Mouse (Mus musculus): ENCODE data around the gene Kcnk6. TPM values are rescaled to one million over a fixed set of nuclear protein-coding genes. Genes with fewer than 3 reads are reported as not detected.
A peak's percentile ranks its signal among the peaks of the same experiment; 100 is the strongest.
"Not testable (repeated sequence)": the region's sequence is repeated elsewhere in the genome, so short reads cannot be mapped to it uniquely, and the experiment has no call there.

The Kcnk6 gene
- total and polyA plus RNA-seq, 3 experiments, result 1.4 to 5.2 TPM; not detected in 1

GRCm38 (mm10) chr7:29211013-29211412 is 21.3 kb downstream of the Kcnk6 start:
- Histone ChIP-seq H3K27ac (ENCODE audit: control insufficient read depth, low read depth, low read length) (peak overlapping the region; percentile 94), H3K4me3 (ENCODE audit: control insufficient read depth in 1 of 2, insufficient read depth in 1 of 2, low read depth in 2 of 2, low read length in 2 of 2) (peak overlapping the region; percentile 52 to 59), H3K9ac (ENCODE audit: control insufficient read depth, low read depth, low read length, poor library complexity, severe bottlenecking) (peak overlapping the region; percentile 48; the same call in 1 of the 2 replicates)
- H3K27me3 ChIP-seq (ENCODE audit: control insufficient read depth in 1 of 2, insufficient read depth in 2 of 2, low read length in 2 of 2); H3K79me2 ChIP-seq (ENCODE audit: control insufficient read depth, insufficient read depth, low read length, poor library complexity); H3K4me1 ChIP-seq (ENCODE audit: control insufficient read depth in 1 of 2, insufficient read depth in 2 of 2, low read length in 2 of 2); H3K36me3 ChIP-seq (ENCODE audit: control insufficient read depth in 1 of 2, insufficient read depth in 2 of 2, low read length in 2 of 2); H3K9me3 ChIP-seq (replicated peaks; ENCODE audit: insufficient read depth, low read length): not testable (repeated sequence)
- peak; percentile 75 for DNase-seq (ENCODE audit: low read depth, low spot score)
- TF ChIP-seq MAZ (IDR thresholded peaks at IDR 0.05; ENCODE audit: low read depth, low read length), result peak; percentile 85; the same call in 1 of the 2 replicates

GRCm38 (mm10) chr7:29202577-29202976 is 29.7 kb downstream of the Kcnk6 start:
- Histone ChIP-seq H3K9me3 (replicated peaks; ENCODE audit: insufficient read depth, low read length) (no peaks in the 10 kb centered on the region), H3K36me3 (ENCODE audit: control insufficient read depth in 1 of 2, insufficient read depth in 2 of 2, low read length in 2 of 2) (no peaks in the 10 kb centered on the region), H3K27ac (ENCODE audit: control insufficient read depth, low read depth, low read length) (no peak overlapping the region), H3K27me3 (ENCODE audit: control insufficient read depth in 1 of 2, insufficient read depth in 2 of 2, low read length in 2 of 2) (peaks cover 0 to 3% of the 10 kb centered on the region in 2 experiments; a peak in 3 of 4 replicates), H3K79me2 (ENCODE audit: control insufficient read depth, insufficient read depth, low read length, poor library complexity) (no peaks in the 10 kb centered on the region), H3K4me3 (ENCODE audit: control insufficient read depth in 1 of 2, insufficient read depth in 1 of 2, low read depth in 2 of 2, low read length in 2 of 2) (no peak overlapping the region), H3K4me1 (ENCODE audit: control insufficient read depth in 1 of 2, insufficient read depth in 2 of 2, low read length in 2 of 2) (no peaks in the 10 kb centered on the region), H3K9ac (ENCODE audit: control insufficient read depth, low read depth, low read length, poor library complexity, severe bottlenecking) (no peak overlapping the region)
- TF ChIP-seq UBTF (IDR thresholded peaks at IDR 0.05; ENCODE audit: borderline replicate concordance, insufficient read depth, low read depth, low read length) (no peak), CHD2 (IDR thresholded peaks at IDR 0.05; ENCODE audit: low read length) (no peak), MAX (IDR thresholded peaks at IDR 0.05; ENCODE audit: low read length) (no peak), POLR2A (IDR thresholded peaks at IDR 0.05; ENCODE audit: control insufficient read depth in 1 of 2, insufficient read depth in 1 of 2, low read depth in 1 of 2, low read length in 2 of 2, poor library complexity in 1 of 2) (no peak), CHD1 (IDR thresholded peaks at IDR 0.05; ENCODE audit: low read depth, low read length) (no peak), TAL1 (IDR thresholded peaks at IDR 0.05; ENCODE audit: low read length) (no peak), CTCF (IDR thresholded peaks at IDR 0.05 in 2 of 3, conservative IDR thresholded peaks at IDR 0.05 in 1 of 3; ENCODE audit: control insufficient read depth in 1 of 3, insufficient read depth in 1 of 3, low read depth in 2 of 3, low read length in 3 of 3, poor library complexity in 1 of 3, severe bottlenecking in 1 of 3) (peak in 1 of 3 experiments; percentile 11; a peak in 1 of 6 replicates)
- no peak for DNase-seq (ENCODE audit: low read depth, low spot score)

- H3K4me3 ChIP-seq (ENCODE audit: control insufficient read depth in 1 of 2, insufficient read depth in 1 of 2, low read depth in 2 of 2, low read length in 2 of 2); H3K27me3 ChIP-seq (ENCODE audit: control insufficient read depth in 1 of 2, insufficient read depth in 2 of 2, low read length in 2 of 2); H3K36me3 ChIP-seq (ENCODE audit: control insufficient read depth in 1 of 2, insufficient read depth in 2 of 2, low read length in 2 of 2); H3K9ac ChIP-seq (ENCODE audit: control insufficient read depth, low read depth, low read length, poor library complexity, severe bottlenecking); H3K79me2 ChIP-seq (ENCODE audit: control insufficient read depth, insufficient read depth, low read length, poor library complexity); H3K4me1 ChIP-seq (ENCODE audit: control insufficient read depth in 1 of 2, insufficient read depth in 2 of 2, low read length in 2 of 2); H3K9me3 ChIP-seq (replicated peaks; ENCODE audit: insufficient read depth, low read length); DNase-seq (ENCODE audit: low read depth, low spot score); H3K27ac ChIP-seq (ENCODE audit: control insufficient read depth, low read depth, low read length): not testable (repeated sequence)
Measured at GRCm38 (mm10) chr7:29194230-29194629, 38.1 kb downstream of the Kcnk6 start.

- H3K9me3 ChIP-seq (replicated peaks; ENCODE audit: insufficient read depth, low read length); H3K27ac ChIP-seq (ENCODE audit: control insufficient read depth, low read depth, low read length); H3K4me3 ChIP-seq (ENCODE audit: control insufficient read depth in 1 of 2, insufficient read depth in 1 of 2, low read depth in 2 of 2, low read length in 2 of 2); H3K27me3 ChIP-seq (ENCODE audit: control insufficient read depth in 1 of 2, insufficient read depth in 2 of 2, low read length in 2 of 2); DNase-seq (ENCODE audit: low read depth, low spot score); H3K36me3 ChIP-seq (ENCODE audit: control insufficient read depth in 1 of 2, insufficient read depth in 2 of 2, low read length in 2 of 2); H3K9ac ChIP-seq (ENCODE audit: control insufficient read depth, low read depth, low read length, poor library complexity, severe bottlenecking): not testable (repeated sequence)
- peaks cover 0 to 15% of the 10 kb centered on the region in 2 experiments; a peak in 3 of 4 replicates for H3K4me1 ChIP-seq (ENCODE audit: control insufficient read depth in 1 of 2, insufficient read depth in 2 of 2, low read length in 2 of 2)
- peaks cover 23% of the 10 kb centered on the region for H3K79me2 ChIP-seq (ENCODE audit: control insufficient read depth, insufficient read depth, low read length, poor library complexity)
Measured at GRCm38 (mm10) chr7:29181323-29181722, 51.0 kb downstream of the Kcnk6 start.
